9 mouse cellular contexts compared by ENCODE assay signal in genomic region chr17:34309683-34310385, GRCm38 (mm10). TPM values are rescaled to one million over a fixed set of nuclear protein-coding genes. Genes with fewer than 3 reads are reported as not detected.
DNase-seq lines count a peak whose midpoint lies in the region; ATAC-seq and TF ChIP-seq lines count a peak whose summit lies in the region.
"Had no signal": no experiment of that assay in that cellular context is flagged by ENCODE, and none has a peak within 500 bp of the region (broad histone marks: within the 10 kb centered on the region; RNA-seq: fewer than 3 reads in every experiment).

No protein-coding gene starts in this region.

- intact Hi-C loops in heart, adult 2 months (cut with DNase I): no loop called here

- ATAC-seq in limb, embryonic 11.5 days (ENCODE audit: insufficient number of reproducible peaks, low FRiP score, low TSS enrichment, low read depth): peak; percentile 62; the same call in 1 of the 2 replicates
- no peak for ATAC-seq in activated CD4-positive, CD25-positive, alpha-beta regulatory T cell, adult 4 months

- peak; percentile 81 for DNase-seq in embryonic facial prominence, embryonic 10.5 days (ENCODE audit: low spot score)
- peak; percentile 79 to 83 for DNase-seq in heart, adult 2 months
- peak; percentile 75 for DNase-seq in kidney, adult 18-20 months
- DNase-seq in limb, embryonic 11.5 days (ENCODE audit: low spot score): peak; percentile 76
- DNase-seq in midbrain, embryonic 10.5 days (ENCODE audit: low spot score): peak; percentile 62
- DNase-seq in skeletal muscle tissue, adult 2 months (ENCODE audit: low read depth, low spot score): peak; percentile 50

- no peaks in the 10 kb centered on the region for H3K36me3 ChIP-seq in embryonic facial prominence, embryonic 10.5 days (replicated peaks)
- H3K36me3 ChIP-seq in heart, adult 2 months (ENCODE audit: control insufficient read depth, insufficient read depth, low read length): no peaks in the 10 kb centered on the region
- H3K36me3 ChIP-seq in limb, embryonic 11.5 days (ENCODE audit: control insufficient read depth, insufficient read depth, low read length): no peaks in the 10 kb centered on the region
- H3K36me3 ChIP-seq in midbrain, embryonic 10.5 days: no peaks in the 10 kb centered on the region

- no peak for TF ChIP-seq EP300 in heart, adult 2 months (IDR thresholded peaks at IDR 0.05; ENCODE audit: insufficient read depth, low read depth, low read length)

- H3K79me2 ChIP-seq in heart, adult 2 months (replicated peaks; ENCODE audit: control insufficient read depth, insufficient read depth, low read length): no peaks in the 10 kb centered on the region

- 46% methylated on average over 38 of the region's 38 CpGs for WGBS in bone marrow, adult 2 months
- WGBS in embryonic facial prominence, embryonic 10.5 days: 22% methylated on average over 38 of the region's 38 CpGs
- WGBS in heart, adult 2 months: 22% methylated on average over 38 of the region's 38 CpGs
- WGBS in limb, embryonic 11.5 days: 23% methylated on average over 38 of the region's 38 CpGs
- WGBS in midbrain, embryonic 10.5 days: 25% methylated on average over 38 of the region's 38 CpGs

- no peak for TF ChIP-seq CTCF in bone marrow, adult 2 months (IDR thresholded peaks at IDR 0.05; ENCODE audit: control insufficient read depth, insufficient read depth, low read length)
- no peak for TF ChIP-seq CTCF in heart, adult 2 months (IDR thresholded peaks at IDR 0.05)

- TF ChIP-seq POLR2A in bone marrow, adult 2 months (IDR thresholded peaks at IDR 0.05; ENCODE audit: borderline replicate concordance, control insufficient read depth, low read depth, low read length): peak; percentile 49; the same call in 1 of the 2 replicates
- peak; percentile 65 for TF ChIP-seq POLR2A in heart, adult 2 months (IDR thresholded peaks at IDR 0.05; ENCODE audit: insufficient read depth, low read depth, low read length)

- peaks cover 1% of the 10 kb centered on the region; the same call in 1 of the 2 replicates for H3K4me1 ChIP-seq in bone marrow, adult 2 months (ENCODE audit: control insufficient read depth, insufficient read depth, low read length)
- peaks cover 13% of the 10 kb centered on the region for H3K4me1 ChIP-seq in embryonic facial prominence, embryonic 10.5 days
- 0 out of 2 replicates have a peak, but pooled peaks cover 1% of the 10 kb centered on the region for H3K4me1 ChIP-seq in heart, adult 2 months (ENCODE audit: control insufficient read depth, insufficient read depth, low read length)
- no peaks in the 10 kb centered on the region for H3K4me1 ChIP-seq in limb, embryonic 11.5 days (ENCODE audit: control insufficient read depth, insufficient read depth, low read length)
- H3K4me1 ChIP-seq in midbrain, embryonic 10.5 days: peaks cover 10% of the 10 kb centered on the region

- peak overlapping the region; percentile 80 for H3K9ac ChIP-seq in heart, adult 2 months (ENCODE audit: low read depth, low read length)
- H3K9ac ChIP-seq in limb, embryonic 11.5 days (ENCODE audit: low read length): peak overlapping the region; percentile 66

- peaks cover 11% of the 10 kb centered on the region for H3K27me3 ChIP-seq in embryonic facial prominence, embryonic 10.5 days (replicated peaks; ENCODE audit: low read depth, poor library complexity, severe bottlenecking)
- H3K27me3 ChIP-seq in heart, adult 2 months (ENCODE audit: control insufficient read depth, insufficient read depth, low read length): no peaks in the 10 kb centered on the region
- H3K27me3 ChIP-seq in limb, embryonic 11.5 days (ENCODE audit: control insufficient read depth, insufficient read depth, low read length): no peaks in the 10 kb centered on the region
- peaks cover 5% of the 10 kb centered on the region; the same call in 1 of the 2 replicates for H3K27me3 ChIP-seq in midbrain, embryonic 10.5 days (ENCODE audit: low read depth, poor library complexity, severe bottlenecking)

- H3K4me2 ChIP-seq in limb, embryonic 11.5 days (ENCODE audit: low read depth, severe bottlenecking): peak overlapping the region; percentile 55

- H3K9me3 ChIP-seq in embryonic facial prominence, embryonic 10.5 days: no peaks in the 10 kb centered on the region
- no peaks in the 10 kb centered on the region for H3K9me3 ChIP-seq in limb, embryonic 11.5 days (ENCODE audit: control insufficient read depth, low read length)
- H3K9me3 ChIP-seq in midbrain, embryonic 10.5 days (replicated peaks): no peaks in the 10 kb centered on the region

- H3K27ac ChIP-seq in bone marrow, adult 2 months (ENCODE audit: control insufficient read depth, insufficient read depth, low read depth, low read length, poor library complexity): no peak overlapping the region
- peak overlapping the region; percentile 82 for H3K27ac ChIP-seq in embryonic facial prominence, embryonic 10.5 days (replicated peaks)
- peak overlapping the region; percentile 65 for H3K27ac ChIP-seq in heart, adult 2 months
- H3K27ac ChIP-seq in limb, embryonic 11.5 days (replicated peaks; ENCODE audit: low read depth, low read length): peak overlapping the region; percentile 37; the same call in 1 of the 2 replicates
- peak overlapping the region; percentile 82 for H3K27ac ChIP-seq in midbrain, embryonic 10.5 days (replicated peaks)

- peak overlapping the region; percentile 64 for H3K4me3 ChIP-seq in bone marrow, adult 2 months (replicated peaks; ENCODE audit: control insufficient read depth, low read depth, low read length)
- peak overlapping the region; percentile 70 for H3K4me3 ChIP-seq in embryonic facial prominence, embryonic 10.5 days
- H3K4me3 ChIP-seq in heart, adult 2 months: peak overlapping the region; percentile 56
- peak overlapping the region; percentile 55 for H3K4me3 ChIP-seq in limb, embryonic 11.5 days (ENCODE audit: low read depth, low read length)
- peak overlapping the region; percentile 66 for H3K4me3 ChIP-seq in midbrain, embryonic 10.5 days

RNA-seq across cellular contexts. Expression of gene H2-Eb1, which starts 4.2 kb away (rescaled TPM):
- 32.6 and 82.7 TPM in 2 replicates for polyA plus RNA-seq in bone marrow, adult 2 months (2011; ENCODE audit: insufficient read depth, insufficient read length, low replicate concordance, missing spikeins)
- 1.2 and 1.3 TPM in 2 replicates for polyA plus RNA-seq in embryonic facial prominence, embryonic 10.5 days (2016; fragmentation: Nextera tagmentation; extraction: Ambion mirVana)
- 10 to 100 TPM; 28.9 to 36.5 TPM for total RNA-seq in heart, adult 2 months (2021)
- 49.5 and 74.4 TPM in 2 replicates for polyA plus RNA-seq in heart, adult 2 months (2012; rRNA removed)
- 1.1 and 2.1 TPM in 2 replicates for polyA plus RNA-seq in limb, embryonic 11.5 days (2014; fragmentation: Nextera tagmentation; extraction: Ambion mirVana)
- 1.5 and 2.0 TPM in 2 replicates for polyA plus RNA-seq in midbrain, embryonic 10.5 days (2016; fragmentation: Nextera tagmentation; extraction: Ambion mirVana)
- polyA plus RNA-seq in activated CD4-positive, CD25-positive, alpha-beta regulatory T cell, adult 4 months (2017; shearing (Covaris generic)): 10 to 100 TPM in 1 of 2 experiments, 1 to 10 TPM in 1; 5.2 to 64.7 TPM

RNA-seq across cellular contexts. Expression of gene H2-Eb2, which starts 15.6 kb away (rescaled TPM):
- polyA plus RNA-seq in bone marrow, adult 2 months (2011; ENCODE audit: insufficient read depth, insufficient read length, low replicate concordance, missing spikeins): 0.29 and 0.60 TPM in 2 replicates
- 0.04 TPM in 1 of 2 replicates, not detected in the other for polyA plus RNA-seq in embryonic facial prominence, embryonic 10.5 days (2016; fragmentation: Nextera tagmentation; extraction: Ambion mirVana)
- not detected for total RNA-seq in heart, adult 2 months (2021)
- polyA plus RNA-seq in heart, adult 2 months (2012; rRNA removed): 0.09 and 0.33 TPM in 2 replicates
- polyA plus RNA-seq in limb, embryonic 11.5 days (2014; fragmentation: Nextera tagmentation; extraction: Ambion mirVana): 0.07 and 0.10 TPM in 2 replicates
- not detected in 2 replicates for polyA plus RNA-seq in midbrain, embryonic 10.5 days (2016; fragmentation: Nextera tagmentation; extraction: Ambion mirVana)
- under 1 TPM; 0.13 to 0.36 TPM for polyA plus RNA-seq in activated CD4-positive, CD25-positive, alpha-beta regulatory T cell, adult 4 months (2017; shearing (Covaris generic))
- total RNA-seq: gastrocnemius, adult 8-10 months had no signal

RNA-seq across cellular contexts. Expression of gene H2-Aa, which starts 22.2 kb away (rescaled TPM):
- 65.0 and 143 TPM in 2 replicates for polyA plus RNA-seq in bone marrow, adult 2 months (2011; ENCODE audit: insufficient read depth, insufficient read length, low replicate concordance, missing spikeins)
- polyA plus RNA-seq in embryonic facial prominence, embryonic 10.5 days (2016; fragmentation: Nextera tagmentation; extraction: Ambion mirVana): not detected in 2 replicates
- total RNA-seq in heart, adult 2 months (2021): 10 to 100 TPM; 26.8 to 38.4 TPM
- polyA plus RNA-seq in heart, adult 2 months (2012; rRNA removed): 99.0 and 141 TPM in 2 replicates
- not detected in 2 replicates for polyA plus RNA-seq in limb, embryonic 11.5 days (2014; fragmentation: Nextera tagmentation; extraction: Ambion mirVana)
- not detected in 2 replicates for polyA plus RNA-seq in midbrain, embryonic 10.5 days (2016; fragmentation: Nextera tagmentation; extraction: Ambion mirVana)
- polyA plus RNA-seq in activated CD4-positive, CD25-positive, alpha-beta regulatory T cell, adult 4 months (2017; shearing (Covaris generic)): 10 to 100 TPM in 1 of 2 experiments, 1 to 10 TPM in 1; 4.0 to 79.3 TPM

RNA-seq across cellular contexts. Expression of gene Btnl2, which starts 44.8 kb away (rescaled TPM):
- 1.1 and 1.8 TPM in 2 replicates for polyA plus RNA-seq in bone marrow, adult 2 months (2011; ENCODE audit: insufficient read depth, insufficient read length, low replicate concordance, missing spikeins)
- 0.08 TPM in 1 of 2 replicates, not detected in the other for polyA plus RNA-seq in embryonic facial prominence, embryonic 10.5 days (2016; fragmentation: Nextera tagmentation; extraction: Ambion mirVana)
- under 1 TPM; 0.41 to 0.44 TPM for total RNA-seq in heart, adult 2 months (2021)
- polyA plus RNA-seq in heart, adult 2 months (2012; rRNA removed): 0.26 and 0.31 TPM in 2 replicates
- polyA plus RNA-seq in limb, embryonic 11.5 days (2014; fragmentation: Nextera tagmentation; extraction: Ambion mirVana): not detected in 2 replicates
- 0.04 TPM in 1 of 2 replicates, not detected in the other for polyA plus RNA-seq in midbrain, embryonic 10.5 days (2016; fragmentation: Nextera tagmentation; extraction: Ambion mirVana)
- under 1 TPM; 0.17 to 0.42 TPM for polyA plus RNA-seq in activated CD4-positive, CD25-positive, alpha-beta regulatory T cell, adult 4 months (2017; shearing (Covaris generic))

RNA-seq across cellular contexts. Expression of gene H2-Ab1, which starts 52.3 kb away (rescaled TPM):
- polyA plus RNA-seq in bone marrow, adult 2 months (2011; ENCODE audit: insufficient read depth, insufficient read length, low replicate concordance, missing spikeins): 73.7 and 175 TPM in 2 replicates
- polyA plus RNA-seq in embryonic facial prominence, embryonic 10.5 days (2016; fragmentation: Nextera tagmentation; extraction: Ambion mirVana): 5.5 and 7.2 TPM in 2 replicates
- 10 to 100 TPM; 21.1 to 25.7 TPM for total RNA-seq in heart, adult 2 months (2021)
- polyA plus RNA-seq in heart, adult 2 months (2012; rRNA removed): 114 and 190 TPM in 2 replicates
- 3.7 and 4.5 TPM in 2 replicates for polyA plus RNA-seq in limb, embryonic 11.5 days (2014; fragmentation: Nextera tagmentation; extraction: Ambion mirVana)
- 8.3 and 11.1 TPM in 2 replicates for polyA plus RNA-seq in midbrain, embryonic 10.5 days (2016; fragmentation: Nextera tagmentation; extraction: Ambion mirVana)
- polyA plus RNA-seq in activated CD4-positive, CD25-positive, alpha-beta regulatory T cell, adult 4 months (2017; shearing (Covaris generic)): 10 to 100 TPM in 1 of 2 experiments, 1 to 10 TPM in 1; 3.7 to 69.9 TPM
